Comparison of ENCODE assay signal across 12 mouse cellular contexts in the genomic region with DNA sequence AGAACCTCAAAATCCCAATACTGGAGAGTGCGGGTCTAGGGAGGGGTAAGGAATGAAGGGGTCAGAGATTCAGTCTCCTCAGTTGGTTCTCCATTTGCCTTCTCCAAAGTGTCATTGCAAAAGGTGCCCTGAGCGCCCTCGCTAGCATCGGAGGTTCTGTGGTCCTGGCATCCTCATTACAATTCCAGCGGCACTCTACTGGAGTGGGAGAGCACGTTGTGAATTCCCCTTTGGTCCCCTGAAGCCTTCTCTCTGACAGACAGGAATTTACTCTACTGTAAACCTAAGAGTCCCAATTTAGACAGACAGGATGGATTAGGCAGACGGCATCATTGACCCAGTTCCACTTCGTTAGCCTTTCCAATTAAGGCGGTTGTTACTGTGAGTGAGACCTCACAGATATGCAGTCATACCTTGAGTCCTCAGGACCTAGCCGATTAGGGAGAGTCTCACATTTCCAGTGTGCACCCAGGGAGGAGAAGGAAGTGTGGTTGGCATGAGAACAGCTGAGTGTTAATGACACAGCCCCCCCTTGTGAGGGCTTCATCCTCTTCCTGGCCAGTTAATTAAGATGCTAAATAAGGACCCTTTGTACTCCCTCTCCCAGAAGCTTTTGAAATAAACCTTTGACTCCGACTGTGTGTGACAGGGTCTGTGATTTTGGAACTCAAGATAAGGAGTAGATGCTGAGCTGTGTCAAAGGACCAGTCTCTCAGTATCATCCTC.
DNase-seq lines count a peak whose midpoint lies in the region; ATAC-seq lines count a peak whose summit lies in the region.
"Had no signal": no experiment of that assay in that cellular context is flagged by ENCODE, and none has a peak within 500 bp of the region (broad histone marks: within the 10 kb centered on the region; RNA-seq: fewer than 3 reads in every experiment).

No protein-coding gene starts in this region.

- H3K9ac ChIP-seq in forebrain, embryonic 11.5 days (ENCODE audit: low read length): no peak overlapping the region
- H3K9ac ChIP-seq in hindbrain, embryonic 16.5 days (ENCODE audit: low read depth, low read length): no peak overlapping the region
- H3K9ac ChIP-seq: heart, embryonic 13.5 days; limb, embryonic 12.5 days had no signal

- H3K4me1 ChIP-seq in forebrain, embryonic 11.5 days (replicated peaks; ENCODE audit: control insufficient read depth, insufficient read depth, low read length): peaks cover 24% of the 10 kb centered on the region
- peaks cover 22% of the 10 kb centered on the region for H3K4me1 ChIP-seq in hindbrain, embryonic 16.5 days (ENCODE audit: control insufficient read depth, insufficient read depth, low read depth, low read length)

- peak overlapping the region; percentile 20 for H3K27ac ChIP-seq in forebrain, embryonic 11.5 days (ENCODE audit: low read depth, low read length)
- peak overlapping the region; percentile 75 for H3K27ac ChIP-seq in hindbrain, embryonic 16.5 days (ENCODE audit: low read depth, low read length)
- H3K27ac ChIP-seq: limb, embryonic 12.5 days had no signal

- no peaks in the 10 kb centered on the region for H3K9me3 ChIP-seq in forebrain, embryonic 11.5 days (ENCODE audit: control insufficient read depth, low read length)
- no peaks in the 10 kb centered on the region for H3K9me3 ChIP-seq in hindbrain, embryonic 16.5 days (ENCODE audit: control insufficient read depth, low read length)
- H3K9me3 ChIP-seq: heart, embryonic 13.5 days; limb, embryonic 12.5 days had no signal

- no peak overlapping the region for H3K4me3 ChIP-seq in forebrain, embryonic 11.5 days (ENCODE audit: low read depth, low read length)
- no peak overlapping the region for H3K4me3 ChIP-seq in hindbrain, embryonic 16.5 days (ENCODE audit: low read length)
- H3K4me3 ChIP-seq: heart, embryonic 13.5 days; limb, embryonic 12.5 days had no signal

- no peaks in the 10 kb centered on the region for H3K27me3 ChIP-seq in forebrain, embryonic 11.5 days (ENCODE audit: control insufficient read depth, insufficient read depth, low read length)
- H3K27me3 ChIP-seq in hindbrain, embryonic 16.5 days (replicated peaks; ENCODE audit: control insufficient read depth, insufficient read depth, low read length): no peaks in the 10 kb centered on the region
- H3K27me3 ChIP-seq: heart, embryonic 13.5 days; limb, embryonic 12.5 days had no signal

- H3K36me3 ChIP-seq in forebrain, embryonic 11.5 days (ENCODE audit: control insufficient read depth, insufficient read depth, low read length): no peaks in the 10 kb centered on the region
- H3K36me3 ChIP-seq in hindbrain, embryonic 16.5 days (ENCODE audit: control insufficient read depth, insufficient read depth, low read length): no peaks in the 10 kb centered on the region
- H3K36me3 ChIP-seq: heart, embryonic 13.5 days; limb, embryonic 12.5 days had no signal

- peak; percentile 37 to 60 for DNase-seq in layer of hippocampus, postnatal 14 days (ENCODE audit: low spot score in 2 of 2)
- no peak for DNase-seq in layer of hippocampus, postnatal 25 days (ENCODE audit: extremely low spot score in 1 of 2, low spot score in 1 of 2)
- DNase-seq in forebrain, embryonic 11.5 days (ENCODE audit: low spot score): peak; percentile 69
- peak; percentile 57 for DNase-seq in retina, adult 2 months (ENCODE audit: low read depth, low spot score)
- no peak for DNase-seq in spleen, postnatal 4 days (ENCODE audit: low spot score in 2 of 2)
- no peak for DNase-seq in T-cell, adult 2 months (ENCODE audit: low spot score)
- no peak for DNase-seq in adrenal gland, postnatal 14 days
- DNase-seq: adrenal gland, adult 2 months; kidney, adult 2 months had no signal

- WGBS in forebrain, embryonic 11.5 days: 31% methylated on average over 11 of the region's 11 CpGs
- 36% methylated on average over 11 of the region's 11 CpGs for WGBS in hindbrain, embryonic 16.5 days

- no peak overlapping the region for H3K4me2 ChIP-seq in forebrain, embryonic 11.5 days (ENCODE audit: low read depth, low read length, severe bottlenecking)
- peak overlapping the region; percentile 13 for H3K4me2 ChIP-seq in hindbrain, embryonic 16.5 days (ENCODE audit: low read length)
- H3K4me2 ChIP-seq: heart, embryonic 13.5 days; limb, embryonic 12.5 days had no signal

- ATAC-seq in forebrain, embryonic 11.5 days (replicated peaks; ENCODE audit: low FRiP score): peak; percentile 82
- ATAC-seq in hindbrain, embryonic 16.5 days: peak; percentile 82

Comparison
In these comparisons a context has a peak if more than half of its experiments do, and no peak if none do; other contexts are left out.
1. DNase-seq: peak in layer of hippocampus, postnatal 14 days (2 of 2), forebrain, embryonic 11.5 days (single experiment) and retina, adult 2 months (single experiment); none in layer of hippocampus, postnatal 25 days (0 of 2), spleen, postnatal 4 days (0 of 2), T-cell, adult 2 months (single experiment) and adrenal gland, postnatal 14 days (single experiment).